Mouse (Mus musculus) intestine, embryonic 16.5 days (tissue): ENCODE measurements around the gene Map2k2. TPM values are rescaled to one million over a fixed set of nuclear protein-coding genes. Genes with fewer than 3 reads are reported as not detected.
A peak's percentile ranks its signal among the peaks of the same experiment; 100 is the strongest.

Experiments used
- ATAC-seq: fragments of 200-750 bp; cut with Nextera tagmentation; 2 replicates; pipeline ENCODE4 v1.8.0; 2017; ENCODE audit warnings: moderate TSS enrichment, moderate library complexity
- H3K27ac ChIP-seq: fragments of 300-500 bp; sonication (generic); 2 replicates; pipeline ENCODE4 v1.5.1; 2014; ENCODE audit warnings: mild to moderate bottlenecking, low read length
- H3K27me3 ChIP-seq: fragments of 300-500 bp; sonication (generic); replicated peaks from 2 replicates; pipeline ENCODE4 v1.6.1; 2014; ENCODE audit warnings: low read length, control low read depth, mixed read lengths; ENCODE audit not compliant: control insufficient read depth, insufficient read depth
- H3K36me3 ChIP-seq: fragments of 300-500 bp; sonication (generic); 2 replicates; pipeline ENCODE4 v1.6.1; 2014; ENCODE audit warnings: low read length, control low read depth; ENCODE audit not compliant: control insufficient read depth, insufficient read depth
- H3K4me1 ChIP-seq: fragments of 300-500 bp; sonication (generic); 2 replicates; pipeline ENCODE4 v1.6.1; 2014; ENCODE audit warnings: low read length, control low read depth, mixed read lengths; ENCODE audit not compliant: control insufficient read depth, insufficient read depth
- H3K4me2 ChIP-seq: fragments of 300-500 bp; sonication (generic); 2 replicates; pipeline ENCODE4 v1.6.1; 2014; ENCODE audit warnings: low read depth, low read length, control low read depth
- H3K4me3 ChIP-seq: fragments of 300-500 bp; sonication (generic); 2 replicates; pipeline ENCODE4 v1.5.1; 2014; ENCODE audit warnings: mild to moderate bottlenecking, low read length
- H3K9ac ChIP-seq: fragments of 300-500 bp; sonication (generic); 2 replicates; pipeline ENCODE4 v1.6.1; 2014; ENCODE audit warnings: low read depth, low read length
- H3K9me3 ChIP-seq: fragments of 300-500 bp; sonication (generic); 2 replicates; pipeline ENCODE4 v1.6.1; 2016; ENCODE audit warnings: low read length, control low read depth; ENCODE audit not compliant: control insufficient read depth
- WGBS: fragments of 180-500 bp; shearing (Covaris S2); extraction: QIAGEN DNeasy Blood & Tissue Kit; methylation state at CpG from one replicate; pipeline ENCODE4 v1.1.7; 2014; 5-methylcytosine and 5-hydroxymethylcytosine counted together
- polyA plus RNA-seq: library from polyadenylated mRNA; unstranded; fragments of >200 nt; fragmentation: Nextera tagmentation; extraction: Ambion mirVana; gene quantifications from 2 replicates; pipeline ENCODE4 v1.2.1, GENCODE M21; 2015

Gene Map2k2
- polyA plus RNA-seq, 1 experiment from 2014 or later, result 214 TPM

DNA sequence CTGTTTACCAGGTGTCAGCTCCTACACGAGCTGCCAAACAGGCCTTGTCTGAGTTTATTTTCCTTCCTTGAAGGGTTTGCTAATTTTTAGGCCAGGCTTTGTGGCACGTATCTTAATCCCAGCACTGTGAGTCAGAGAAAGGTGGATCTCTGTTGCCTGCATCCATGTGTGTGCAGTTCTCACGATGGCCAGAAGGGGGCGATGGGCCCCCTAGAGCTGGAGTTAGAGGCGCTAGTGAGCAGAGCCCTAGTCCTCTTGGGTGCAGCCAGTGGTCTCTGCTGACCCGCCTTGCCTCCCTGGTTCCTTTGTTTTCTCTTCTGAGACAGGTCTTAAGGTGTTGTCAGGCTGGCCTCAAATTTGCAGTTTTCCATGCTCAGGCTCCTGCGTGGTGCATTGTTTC lies 32.3 kb upstream of the Map2k2 start:
- Histone ChIP-seq H3K9me3 (no peaks in the 10 kb centered on the region), H3K27me3 (no peaks in the 10 kb centered on the region), H3K27ac (no peak overlapping the region), H3K9ac (no peak overlapping the region), H3K36me3 (peaks cover 11% of the 10 kb centered on the region; the same call in 1 of the 2 replicates), H3K4me3 (no peak overlapping the region), H3K4me1 (peaks cover 9% of the 10 kb centered on the region), H3K4me2 (no peak overlapping the region)
- WGBS, result 70% methylated on average over 7 of the region's 7 CpGs
- ATAC-seq, result no peak

DNA sequence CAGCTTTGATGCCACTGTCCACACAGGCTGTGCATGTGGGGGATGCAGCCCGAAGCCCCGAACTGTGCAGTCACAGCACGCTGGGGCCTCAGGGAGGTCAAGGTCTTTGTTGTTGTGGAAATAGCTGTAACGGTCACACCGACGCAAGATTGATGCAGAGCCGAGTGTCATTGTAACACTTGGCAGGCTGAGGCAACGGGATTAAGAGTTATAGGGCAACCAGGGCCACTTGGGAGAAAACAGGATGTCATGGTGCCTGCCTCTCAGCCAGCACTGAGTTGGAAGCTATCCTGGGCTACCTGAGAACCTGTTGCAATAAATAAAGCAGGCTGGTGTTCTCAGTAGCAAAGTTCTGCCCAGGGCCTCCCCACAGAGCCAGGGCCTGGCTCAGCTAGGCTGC lies 30.0 kb upstream of the Map2k2 start:
- no peak overlapping the region for H3K4me2 ChIP-seq
- H3K4me1 ChIP-seq, result peaks cover 5% of the 10 kb centered on the region
- ATAC-seq, result no peak
- no peaks in the 10 kb centered on the region for H3K9me3 ChIP-seq
- H3K27me3 ChIP-seq, result no peaks in the 10 kb centered on the region
- WGBS, result 74% methylated on average over 8 of the region's 8 CpGs
- H3K27ac ChIP-seq, result no peak overlapping the region
- H3K9ac ChIP-seq, result no peak overlapping the region
- H3K4me3 ChIP-seq, result no peak overlapping the region
- peaks cover 31% of the 10 kb centered on the region for H3K36me3 ChIP-seq

DNA sequence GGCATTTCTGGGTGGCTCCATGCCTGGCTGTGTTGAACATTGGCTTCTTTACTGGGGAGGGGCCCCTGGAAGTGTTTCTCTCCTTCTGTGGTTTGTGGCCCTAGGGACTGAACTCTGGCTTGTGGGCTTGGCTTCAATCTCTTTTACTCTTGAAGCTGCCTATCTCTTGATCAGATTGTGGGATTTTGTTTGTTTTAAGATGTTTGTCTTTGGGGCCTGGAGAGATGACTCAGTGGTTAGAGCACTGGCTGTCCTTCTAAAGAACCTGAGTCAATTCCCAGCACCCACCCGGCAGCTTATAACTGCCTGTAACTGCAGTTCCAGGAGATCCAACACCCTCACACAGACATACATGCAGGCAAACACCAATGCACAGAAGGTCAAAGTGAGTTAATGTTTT lies 29.4 kb upstream of the Map2k2 start:
- Histone ChIP-seq H3K4me3 (no peak overlapping the region), H3K9ac (no peak overlapping the region), H3K36me3 (peaks cover 37% of the 10 kb centered on the region), H3K27me3 (no peaks in the 10 kb centered on the region), H3K27ac (no peak overlapping the region), H3K4me1 (no peaks in the 10 kb centered on the region), H3K9me3 (no peaks in the 10 kb centered on the region), H3K4me2 (no peak overlapping the region)
- 66% methylated on average over 1 of the region's 1 CpGs for WGBS
- no peak for ATAC-seq

DNA sequence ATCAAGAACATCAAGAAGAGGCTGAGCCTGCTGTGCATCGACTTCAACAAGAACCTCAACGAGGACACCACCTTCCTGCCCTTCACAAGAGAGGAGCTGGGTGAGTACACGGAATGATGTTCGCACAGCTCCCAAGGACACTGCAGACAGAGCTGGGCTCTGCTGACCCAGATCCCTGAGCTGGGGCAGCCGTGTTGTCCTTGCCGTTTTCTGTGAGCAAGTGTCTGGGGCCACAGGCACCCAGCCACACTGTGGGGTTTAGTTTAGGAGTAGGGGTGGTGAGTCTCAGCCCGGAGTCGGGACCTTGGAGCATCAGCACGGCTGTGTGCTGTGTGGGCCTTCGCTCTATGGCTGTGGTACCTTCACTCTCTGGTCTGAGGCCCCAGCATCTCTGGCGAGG lies 27.8 kb upstream of the Map2k2 start:
- H3K9me3 ChIP-seq, result no peaks in the 10 kb centered on the region
- H3K9ac ChIP-seq, result no peak overlapping the region
- no peak overlapping the region for H3K27ac ChIP-seq
- peaks cover 37% of the 10 kb centered on the region for H3K36me3 ChIP-seq
- 91% methylated on average over 11 of the region's 11 CpGs for WGBS
- H3K27me3 ChIP-seq, result no peaks in the 10 kb centered on the region
- H3K4me1 ChIP-seq, result no peaks in the 10 kb centered on the region
- no peak for ATAC-seq
- H3K4me3 ChIP-seq, result no peak overlapping the region
- no peak overlapping the region for H3K4me2 ChIP-seq

DNA sequence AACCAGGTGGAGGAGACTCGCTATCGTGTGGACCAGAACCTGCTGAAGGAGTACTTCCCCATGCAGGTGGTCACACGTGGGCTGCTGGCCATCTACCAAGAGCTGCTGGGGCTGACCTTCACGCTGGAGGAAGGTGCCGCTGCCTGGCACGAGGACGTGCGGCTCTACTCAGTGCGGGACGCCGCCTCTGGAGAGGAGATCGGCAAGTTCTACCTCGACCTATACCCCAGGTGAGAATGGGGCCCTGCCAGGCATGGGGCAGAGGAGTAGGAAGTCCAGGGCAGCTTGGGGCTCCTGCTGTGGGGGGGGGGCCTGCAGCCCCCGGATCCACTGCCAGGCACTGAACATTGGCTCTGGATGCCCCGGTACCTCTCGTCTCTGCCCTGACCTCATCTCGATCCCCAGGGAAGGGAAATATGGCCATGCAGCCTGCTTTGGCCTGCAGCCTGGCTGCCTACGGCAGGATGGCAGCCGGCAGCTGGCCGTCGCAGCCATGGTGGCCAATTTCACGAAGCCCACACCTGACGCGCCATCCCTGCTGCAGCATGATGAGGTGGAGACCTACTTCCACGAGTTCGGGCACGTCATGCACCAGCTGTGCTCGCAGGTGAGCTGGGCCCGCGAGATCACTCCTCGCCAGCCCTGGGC lies 25.6 kb upstream of the Map2k2 start:
- peaks cover 30% of the 10 kb centered on the region for H3K36me3 ChIP-seq

DNA sequence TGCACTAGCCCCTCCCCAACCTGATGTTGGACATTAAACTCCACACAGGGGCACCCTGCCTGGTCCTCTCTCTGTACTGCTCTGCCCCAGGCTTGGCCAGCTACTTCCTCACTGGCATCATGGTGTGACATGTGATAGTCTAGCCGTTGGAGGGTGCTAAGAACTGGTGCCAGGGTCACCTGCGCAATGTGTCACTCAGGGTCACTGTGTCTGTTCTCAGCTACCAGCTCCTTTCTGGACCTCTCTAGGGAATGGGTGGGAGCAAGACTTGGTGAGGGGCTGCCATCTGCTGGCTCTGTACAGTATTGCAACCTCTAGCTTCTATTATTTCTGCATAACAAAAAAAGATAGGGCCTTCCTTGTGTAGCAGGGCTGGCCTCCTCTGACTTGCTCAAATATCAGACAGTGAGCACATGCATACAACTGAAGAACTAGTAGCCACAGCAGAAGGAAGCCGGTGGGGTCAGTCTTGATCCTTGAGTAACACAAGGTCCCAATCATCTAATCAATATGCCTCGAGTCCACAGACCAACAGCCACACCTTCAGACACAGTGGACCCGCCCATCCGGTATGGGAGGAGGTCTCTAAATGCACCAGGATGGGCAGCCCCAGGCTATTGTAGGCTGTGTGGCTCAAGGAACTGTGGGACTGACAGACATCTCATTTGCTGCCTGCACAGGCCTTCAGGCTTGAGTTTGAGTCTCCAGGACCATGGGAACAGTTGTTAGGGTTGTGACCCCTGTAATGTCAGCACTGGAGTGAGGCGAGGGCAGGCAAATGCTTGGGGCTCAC lies 23.4 kb upstream of the Map2k2 start:
- Histone ChIP-seq H3K27ac (no peak overlapping the region), H3K9me3 (no peaks in the 10 kb centered on the region; the same call in 1 of the 2 replicates), H3K4me3 (no peak overlapping the region), H3K36me3 (peaks cover 27% of the 10 kb centered on the region), H3K4me2 (no peak overlapping the region), H3K4me1 (no peaks in the 10 kb centered on the region), H3K9ac (no peak overlapping the region), H3K27me3 (no peaks in the 10 kb centered on the region)
- peak; percentile 64 for ATAC-seq
- WGBS, result 77% methylated on average over 7 of the region's 7 CpGs

More for the DNA sequence above, 25.6 kb upstream of the Map2k2 start:
- H3K9me3 ChIP-seq, result no peaks in the 10 kb centered on the region
- H3K4me3 ChIP-seq, result no peak overlapping the region
- no peaks in the 10 kb centered on the region for H3K27me3 ChIP-seq
- H3K27ac ChIP-seq, result no peak overlapping the region
- no peak for ATAC-seq
- no peaks in the 10 kb centered on the region for H3K4me1 ChIP-seq
- 92% methylated on average over 31 of the region's 31 CpGs for WGBS
- H3K9ac ChIP-seq, result no peak overlapping the region
- no peak overlapping the region for H3K4me2 ChIP-seq

DNA sequence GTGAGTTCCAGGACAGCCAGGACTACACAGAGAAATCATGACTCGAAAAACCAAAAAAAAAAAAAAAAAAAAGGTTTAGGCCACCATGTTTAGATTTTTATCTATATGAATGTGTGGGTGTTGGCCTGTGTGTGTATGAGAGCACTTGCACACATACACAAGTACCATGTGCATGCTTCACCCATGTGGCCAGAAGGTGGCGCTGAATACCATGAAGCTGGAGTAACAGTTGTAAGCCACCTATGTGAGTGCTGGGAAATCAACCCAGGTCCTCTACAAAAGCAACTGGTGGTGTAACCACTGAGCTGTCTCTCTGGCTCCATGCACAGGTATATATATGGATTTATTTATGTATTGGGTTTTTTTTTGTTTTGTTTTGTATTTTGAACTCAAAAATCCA lies 18.7 kb upstream of the Map2k2 start:
- H3K27ac ChIP-seq, result no peak overlapping the region
- no peak overlapping the region for H3K4me3 ChIP-seq
- ATAC-seq, result no peak
- peaks cover 2% of the 10 kb centered on the region; the same call in 1 of the 2 replicates for H3K36me3 ChIP-seq
- no peaks in the 10 kb centered on the region for H3K27me3 ChIP-seq
- no peak overlapping the region for H3K9ac ChIP-seq
- H3K9me3 ChIP-seq, result peaks cover 2% of the 10 kb centered on the region; the same call in 1 of the 2 replicates
- 0 out of 2 replicates have a peak, but pooled peaks cover 7% of the 10 kb centered on the region for H3K4me1 ChIP-seq
- no peak overlapping the region for H3K4me2 ChIP-seq
- 44% methylated on average over 2 of the region's 2 CpGs for WGBS

DNA sequence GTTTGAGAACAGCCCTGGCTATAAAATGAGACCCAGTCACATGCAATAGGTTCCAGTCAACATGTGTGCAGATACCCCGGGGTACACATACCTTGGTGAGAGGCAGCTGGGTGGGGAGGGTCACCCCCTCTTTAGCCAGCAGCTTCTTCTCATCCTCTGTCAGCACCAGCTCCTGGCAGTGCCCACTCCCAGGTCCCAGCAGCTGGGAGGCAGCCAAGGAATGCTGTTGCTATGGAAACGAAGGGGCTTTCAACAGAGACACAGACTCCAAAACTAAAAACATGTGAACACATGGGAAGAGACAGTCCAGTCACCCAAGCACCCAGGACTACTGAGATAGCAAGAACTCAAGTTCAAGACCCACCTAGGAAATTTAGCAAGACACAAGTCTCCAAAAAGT lies 16.5 kb upstream of the Map2k2 start:
- peaks cover 2% of the 10 kb centered on the region; the same call in 1 of the 2 replicates for H3K36me3 ChIP-seq
- H3K9me3 ChIP-seq, result peaks cover 2% of the 10 kb centered on the region; the same call in 1 of the 2 replicates
- H3K27ac ChIP-seq, result no peak overlapping the region
- WGBS, result 50% methylated on average over 2 of the region's 2 CpGs
- peak overlapping the region; percentile 14; the same call in 1 of the 2 replicates for H3K9ac ChIP-seq
- H3K4me2 ChIP-seq, result no peak overlapping the region
- H3K27me3 ChIP-seq, result no peaks in the 10 kb centered on the region
- ATAC-seq, result no peak
- no peak overlapping the region for H3K4me3 ChIP-seq
- H3K4me1 ChIP-seq, result peaks cover 13% of the 10 kb centered on the region

DNA sequence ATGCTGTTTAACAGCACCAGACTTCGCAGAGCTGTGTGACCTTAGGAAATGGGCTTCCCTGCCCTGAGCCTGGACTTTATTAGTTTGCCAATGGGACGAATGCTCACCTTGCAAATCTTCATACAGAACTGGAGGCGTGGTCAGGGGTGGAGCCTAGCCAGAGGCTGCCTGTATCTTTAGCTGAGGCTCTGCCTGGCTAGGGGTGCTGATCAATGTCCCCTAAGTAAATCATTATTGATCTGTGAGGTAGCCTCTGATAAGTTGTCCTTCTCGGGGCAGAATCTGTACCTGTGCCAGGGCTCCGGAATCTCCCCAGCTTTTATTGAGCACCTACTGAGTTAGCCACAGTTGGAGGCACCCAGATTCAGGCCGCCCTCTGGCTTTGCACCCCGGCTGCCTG lies 15.1 kb upstream of the Map2k2 start:
- peak; percentile 20; the same call in 1 of the 2 replicates for ATAC-seq

More for the DNA sequence above, 15.1 kb upstream of the Map2k2 start:
- WGBS, result 60% methylated on average over 7 of the region's 7 CpGs
- Histone ChIP-seq H3K9ac (peak overlapping the region; percentile 61; the same call in 1 of the 2 replicates), H3K4me3 (peak overlapping the region; percentile 38), H3K27ac (peak overlapping the region; percentile 64), H3K36me3 (peaks cover 2% of the 10 kb centered on the region; the same call in 1 of the 2 replicates), H3K4me2 (peak overlapping the region; percentile 26), H3K9me3 (peaks cover 2% of the 10 kb centered on the region; the same call in 1 of the 2 replicates), H3K4me1 (peaks cover 13% of the 10 kb centered on the region), H3K27me3 (no peaks in the 10 kb centered on the region)
